Mouse (Mus musculus) lung, postnatal 0 days (tissue): ENCODE results near the gene Tmed10.

Source experiments
- CTCF ChIP-seq: IDR thresholded peaks from 2 replicates; pipeline ENCODE4 v1.5.1; 2016; ENCODE audit warnings: antibody characterized with exemption, mild to moderate bottlenecking
- EP300 ChIP-seq: IDR thresholded peaks from 2 replicates; pipeline ENCODE4 v1.6.1; 2016; ENCODE audit warnings: antibody characterized with exemption, mild to moderate bottlenecking, control low read depth

- no peak for TF ChIP-seq CTCF
- peak; percentile 65 for TF ChIP-seq EP300
Observed at GRCm38 (mm10) chr12:85348338-85348737, 26.3 kb downstream of the Tmed10 start.
